Mouse (Mus musculus): ENCODE results near the gene H2-DMb1.

Gene H2-DMb1

DNA sequence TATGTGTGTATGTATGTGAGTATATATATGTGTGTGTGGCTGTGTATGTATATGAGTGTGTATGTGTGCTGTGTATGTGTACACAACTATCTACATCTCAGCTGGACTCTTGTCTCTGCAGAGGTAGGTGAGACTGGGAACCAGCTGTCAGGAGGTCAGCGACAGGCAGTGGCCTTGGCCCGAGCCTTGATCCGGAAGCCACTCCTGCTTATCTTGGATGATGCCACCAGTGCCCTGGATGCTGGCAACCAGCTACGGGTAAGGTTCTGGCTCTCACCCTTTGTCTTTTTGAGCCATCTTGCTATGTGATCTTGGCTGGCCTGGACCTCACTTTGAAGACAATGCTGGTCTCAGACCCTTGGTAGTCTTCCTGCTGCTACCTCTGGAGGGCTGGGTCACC, 41.9 kb downstream of the H2-DMb1 start:
- no peak for DNase-seq (ENCODE audit: low read depth, low spot score)

DNA sequence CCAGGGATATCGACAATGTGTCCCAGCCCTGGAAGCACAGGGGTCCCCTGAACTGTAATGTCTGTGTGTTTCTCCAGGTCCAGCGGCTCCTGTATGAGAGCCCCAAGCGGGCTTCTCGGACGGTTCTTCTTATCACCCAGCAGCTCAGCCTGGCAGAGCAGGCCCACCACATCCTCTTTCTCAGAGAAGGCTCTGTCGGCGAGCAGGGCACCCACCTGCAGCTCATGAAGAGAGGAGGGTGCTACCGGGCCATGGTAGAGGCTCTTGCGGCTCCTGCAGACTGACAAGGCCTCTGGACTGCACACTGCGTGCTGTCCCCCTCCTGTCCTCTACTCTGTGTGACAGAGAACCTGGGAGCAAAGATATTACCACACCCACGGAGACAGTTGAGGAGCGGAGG, 43.6 kb downstream of the H2-DMb1 start:
- no peak for DNase-seq (ENCODE audit: low read depth, low spot score)

DNA sequence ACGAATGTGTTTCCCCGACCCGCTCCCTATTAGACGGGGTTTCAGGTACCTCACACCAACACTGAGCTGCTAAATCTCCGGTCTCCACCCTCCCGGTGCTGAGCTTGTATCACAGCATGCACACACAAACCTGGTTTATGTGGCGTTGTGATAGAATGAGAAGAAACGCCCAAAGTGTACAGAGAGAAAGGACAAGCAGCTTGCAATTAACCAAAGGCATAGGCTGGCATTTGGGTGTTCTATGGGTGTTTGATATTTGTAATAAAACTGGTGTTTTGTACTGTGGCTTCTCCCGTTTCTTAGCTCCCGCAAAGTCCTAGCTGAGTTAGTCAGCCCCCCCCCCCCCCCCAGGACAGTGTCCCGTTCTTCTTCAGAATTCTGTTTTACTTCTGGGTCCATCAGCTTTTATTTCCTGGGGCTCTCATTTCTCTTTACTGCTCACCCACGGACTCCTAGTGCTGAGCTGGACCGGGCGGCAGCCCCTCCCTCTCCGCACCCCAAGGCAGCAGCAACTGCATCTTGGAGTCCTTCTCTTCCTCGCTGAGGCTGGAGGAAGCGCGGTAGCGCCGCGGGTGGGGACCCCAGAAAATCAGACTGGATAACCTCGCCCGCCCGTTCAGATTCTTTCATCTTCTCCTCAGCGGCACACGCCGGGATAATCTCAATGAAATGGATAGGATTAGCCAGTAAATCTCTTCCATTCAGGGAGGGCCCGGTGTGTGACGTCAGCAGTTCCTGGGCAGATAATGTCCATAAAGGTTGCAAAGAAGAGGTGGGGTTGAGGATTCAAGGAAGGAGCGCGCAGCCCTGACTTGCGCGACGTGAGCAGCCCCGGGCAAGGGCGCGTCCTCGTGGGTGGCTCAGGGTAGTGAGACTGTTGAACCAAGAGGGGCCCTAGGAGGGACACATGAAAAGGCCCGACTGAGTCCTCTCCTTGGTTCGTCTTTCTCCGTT, 44.3 kb downstream of the H2-DMb1 start, which contains the start of gene Psmb8:
Psmb8 (plus strand) TSS at position 781 of the 954 bp plus-strand sequence.
- peak; percentile 73 for DNase-seq (ENCODE audit: low read depth, low spot score)

DNA sequence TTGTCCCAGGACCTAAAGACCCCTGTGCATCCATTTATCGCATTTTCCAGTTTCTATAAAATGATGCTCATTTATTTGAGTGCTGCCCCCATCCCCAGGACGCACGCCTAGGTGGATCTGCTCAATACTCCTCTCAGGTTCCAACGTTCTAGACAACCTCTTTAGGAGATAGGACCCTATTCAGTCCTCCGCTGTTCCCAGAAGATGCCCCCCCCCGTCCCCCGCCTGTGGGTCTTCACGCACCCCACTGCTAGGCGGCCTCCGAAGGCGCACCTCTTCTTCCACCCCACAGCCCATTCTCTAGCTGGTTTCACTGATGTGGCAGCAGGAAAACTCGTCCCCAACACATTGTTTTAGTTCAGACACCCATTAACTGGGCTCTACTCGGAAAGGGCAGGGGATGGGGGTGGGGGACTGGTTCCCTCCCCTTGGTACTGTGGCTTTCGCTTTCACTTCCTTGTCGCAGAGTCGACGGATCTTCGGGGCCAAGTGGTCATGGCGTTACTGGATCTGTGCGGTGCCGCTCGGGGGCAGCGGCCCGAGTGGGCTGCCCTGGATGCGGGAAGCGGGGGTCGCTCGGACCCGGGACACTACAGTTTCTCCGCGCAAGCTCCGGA, 45.1 kb downstream of the H2-DMb1 start:
- DNase-seq (ENCODE audit: low read depth, low spot score), result no peak

DNA sequence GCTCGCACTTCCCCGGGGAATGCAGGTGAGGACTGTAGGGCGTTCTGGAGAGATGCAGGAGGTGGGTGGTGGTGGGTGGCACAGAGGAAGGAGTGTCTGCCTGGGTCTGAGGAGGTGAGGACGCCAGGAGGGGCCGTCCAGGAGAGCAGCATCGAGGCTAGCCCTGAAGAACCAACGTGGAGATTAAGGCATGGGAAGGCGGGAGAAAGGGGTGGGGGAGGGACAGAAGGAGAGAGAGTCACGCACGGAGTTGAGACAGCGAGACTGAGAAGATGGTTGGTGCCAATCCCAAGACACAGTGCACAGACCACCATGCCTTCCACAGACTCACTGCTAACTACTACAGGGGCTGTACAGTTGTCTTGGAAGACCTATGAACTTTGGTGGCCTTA, 45.6 kb downstream of the H2-DMb1 start:
- no peak for DNase-seq (ENCODE audit: low read depth, low spot score)

DNA sequence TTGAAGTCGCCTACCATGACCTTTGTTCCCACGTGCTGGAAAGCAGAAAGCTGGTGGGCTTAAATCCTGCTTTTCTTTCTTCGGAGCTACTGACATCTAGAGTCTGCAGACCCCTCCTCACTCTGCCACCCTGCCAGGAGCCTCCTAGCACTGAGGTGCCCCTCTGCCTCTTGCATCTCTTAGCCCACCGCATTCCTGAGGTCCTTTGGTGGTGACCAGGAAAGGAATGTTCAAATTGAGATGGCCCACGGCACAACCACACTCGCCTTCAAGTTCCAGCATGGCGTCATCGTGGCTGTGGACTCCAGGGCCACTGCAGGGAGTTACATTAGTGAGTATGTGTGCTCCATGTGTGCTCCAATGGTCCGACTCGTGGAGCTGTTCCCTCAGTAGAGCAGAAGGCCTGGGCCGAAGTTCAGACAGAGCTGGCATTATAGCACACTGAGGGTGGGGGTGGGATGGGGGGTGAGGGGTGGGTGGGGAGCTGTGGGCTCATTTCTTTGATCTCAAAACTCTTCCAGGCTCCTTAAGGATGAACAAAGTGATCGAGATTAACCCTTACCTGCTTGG, 46.3 kb downstream of the H2-DMb1 start:
- no peak for DNase-seq (ENCODE audit: low read depth, low spot score)

DNA sequence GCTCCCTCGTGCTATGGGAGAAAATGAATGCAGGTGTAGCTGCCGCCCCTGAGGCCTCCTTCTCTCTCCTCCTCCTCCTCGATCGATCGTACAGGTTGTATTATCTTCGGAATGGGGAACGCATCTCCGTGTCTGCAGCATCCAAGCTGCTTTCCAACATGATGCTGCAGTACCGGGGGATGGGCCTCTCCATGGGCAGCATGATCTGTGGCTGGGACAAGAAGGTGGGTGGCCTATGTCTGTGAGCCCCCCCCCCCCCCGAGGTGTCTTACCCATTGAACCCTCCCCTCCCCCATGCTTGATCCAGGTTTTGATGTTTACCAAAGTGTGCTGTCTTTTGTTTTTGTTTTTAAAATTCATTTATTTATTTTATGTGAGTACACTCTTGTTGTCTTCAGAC, 47.2 kb downstream of the H2-DMb1 start:
- DNase-seq (ENCODE audit: low read depth, low spot score), result no peak

DNA sequence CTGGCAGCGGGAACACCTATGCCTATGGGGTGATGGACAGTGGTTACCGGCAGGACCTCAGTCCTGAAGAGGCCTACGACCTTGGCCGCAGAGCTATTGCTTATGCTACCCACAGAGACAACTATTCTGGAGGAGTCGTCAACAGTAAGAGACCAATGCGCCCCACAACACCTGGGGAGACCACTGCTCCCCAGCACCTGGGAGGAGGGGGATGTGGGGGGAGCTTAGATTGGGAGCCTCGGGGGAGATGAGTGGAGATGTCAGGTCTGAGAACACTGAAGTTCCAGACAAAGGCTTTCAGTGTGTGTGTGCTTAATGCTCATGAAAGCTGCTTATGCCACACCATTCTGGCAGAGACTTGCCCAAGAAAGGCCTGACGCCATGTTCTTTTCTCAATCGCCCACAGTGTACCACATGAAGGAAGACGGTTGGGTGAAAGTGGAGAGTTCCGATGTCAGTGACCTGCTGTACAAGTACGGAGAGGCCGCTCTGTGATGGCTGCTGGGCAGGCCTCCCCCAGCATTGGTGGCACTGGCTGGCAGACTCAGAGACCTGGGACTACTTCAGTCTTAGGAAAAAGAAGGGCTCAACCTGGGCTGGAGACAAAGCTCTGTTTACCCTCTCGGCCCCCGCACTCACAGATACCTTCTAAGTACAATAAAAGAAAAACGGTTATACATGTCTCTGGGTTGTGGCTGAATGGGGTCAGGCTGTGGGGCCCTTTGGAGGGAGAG, 48.1 kb downstream of the H2-DMb1 start:
- DNase-seq (ENCODE audit: low read depth, low spot score), result no peak

DNA sequence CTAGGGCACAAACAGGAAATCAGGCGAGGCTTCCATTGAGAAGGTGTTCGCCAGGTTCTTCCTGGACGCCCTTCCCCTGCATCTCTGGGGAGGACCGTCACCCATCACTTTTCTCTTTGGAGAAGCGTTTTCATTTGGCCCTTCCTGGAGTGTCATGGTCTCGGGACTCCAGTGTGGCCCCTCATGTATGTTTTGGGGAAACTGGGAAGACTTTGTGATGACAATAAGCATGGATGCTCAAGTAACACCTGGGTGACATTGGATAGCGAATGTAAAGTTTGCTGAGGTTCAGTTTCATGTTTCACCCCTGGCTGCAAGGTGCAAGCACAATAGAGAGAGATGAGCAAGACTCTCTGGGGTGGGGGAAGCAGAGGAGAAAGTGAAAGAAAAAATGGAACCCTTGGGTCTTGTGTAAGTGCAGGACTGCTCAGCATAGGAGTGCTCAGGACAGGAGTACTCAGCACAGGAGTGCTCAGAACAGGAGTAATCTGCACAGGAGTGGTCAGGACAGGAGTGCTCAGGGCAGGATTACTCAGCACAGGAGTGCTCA, 48.7 kb downstream of the H2-DMb1 start:
- no peak for DNase-seq (ENCODE audit: low read depth, low spot score)

DNA sequence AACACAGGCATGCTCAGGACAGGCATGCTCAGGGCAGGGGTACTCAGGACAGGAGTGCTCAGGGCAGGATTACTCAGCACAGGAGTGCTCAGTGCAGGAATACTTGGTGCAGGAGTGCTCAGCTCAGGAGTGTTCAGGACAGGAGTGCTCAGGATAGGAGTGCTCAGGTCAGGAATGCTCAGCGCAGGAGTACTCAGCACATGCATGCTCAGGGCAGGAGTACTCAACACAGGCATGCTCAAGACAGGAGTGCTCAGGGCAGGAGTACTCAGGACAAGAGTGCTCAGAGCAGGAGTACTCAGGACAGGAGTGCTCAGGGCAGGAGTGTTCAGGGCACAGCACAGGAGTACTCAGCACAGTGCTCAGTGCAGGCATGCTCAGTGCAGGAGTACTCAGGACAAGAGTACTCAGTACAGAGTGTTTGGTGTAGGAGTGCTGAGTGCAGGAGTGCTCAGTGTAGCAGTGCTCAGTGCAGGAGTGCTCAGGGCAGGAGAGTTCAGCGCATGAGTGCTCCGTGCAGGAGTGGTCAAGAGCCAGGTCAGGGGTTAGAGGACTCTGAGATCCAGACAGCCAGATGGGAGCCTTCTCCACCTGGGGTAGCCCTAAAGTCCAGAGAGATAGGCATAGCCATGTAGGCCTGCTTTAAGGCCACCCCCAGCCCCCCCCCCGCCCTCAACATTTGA, 50.0 kb downstream of the H2-DMb1 start:
- DNase-seq (ENCODE audit: low read depth, low spot score), result no peak

DNA sequence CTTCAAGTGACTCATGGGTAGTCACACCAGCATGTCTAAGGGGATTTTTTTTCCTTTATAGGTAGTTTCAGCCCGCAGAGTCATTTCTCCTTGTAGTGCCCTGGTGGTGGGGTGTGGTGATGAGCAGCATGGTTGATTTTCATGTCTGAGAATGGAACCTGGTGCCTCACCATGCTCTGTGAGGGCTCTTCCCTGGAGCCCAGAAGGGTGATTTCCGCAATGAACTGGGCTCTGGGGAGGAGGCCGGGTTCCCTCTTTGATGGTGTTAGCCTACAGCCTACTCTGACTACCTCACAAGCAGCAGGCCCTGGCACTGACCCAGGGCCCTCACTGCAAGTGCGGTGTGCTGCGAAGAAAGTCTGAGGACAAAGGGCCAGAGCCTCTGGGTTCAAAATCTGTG, 50.6 kb downstream of the H2-DMb1 start, which contains the start of gene Tap2:
Tap2 (plus strand) TSS at position 84 of the 400 bp plus-strand sequence.
- no peak for DNase-seq (ENCODE audit: low read depth, low spot score)

DNA sequence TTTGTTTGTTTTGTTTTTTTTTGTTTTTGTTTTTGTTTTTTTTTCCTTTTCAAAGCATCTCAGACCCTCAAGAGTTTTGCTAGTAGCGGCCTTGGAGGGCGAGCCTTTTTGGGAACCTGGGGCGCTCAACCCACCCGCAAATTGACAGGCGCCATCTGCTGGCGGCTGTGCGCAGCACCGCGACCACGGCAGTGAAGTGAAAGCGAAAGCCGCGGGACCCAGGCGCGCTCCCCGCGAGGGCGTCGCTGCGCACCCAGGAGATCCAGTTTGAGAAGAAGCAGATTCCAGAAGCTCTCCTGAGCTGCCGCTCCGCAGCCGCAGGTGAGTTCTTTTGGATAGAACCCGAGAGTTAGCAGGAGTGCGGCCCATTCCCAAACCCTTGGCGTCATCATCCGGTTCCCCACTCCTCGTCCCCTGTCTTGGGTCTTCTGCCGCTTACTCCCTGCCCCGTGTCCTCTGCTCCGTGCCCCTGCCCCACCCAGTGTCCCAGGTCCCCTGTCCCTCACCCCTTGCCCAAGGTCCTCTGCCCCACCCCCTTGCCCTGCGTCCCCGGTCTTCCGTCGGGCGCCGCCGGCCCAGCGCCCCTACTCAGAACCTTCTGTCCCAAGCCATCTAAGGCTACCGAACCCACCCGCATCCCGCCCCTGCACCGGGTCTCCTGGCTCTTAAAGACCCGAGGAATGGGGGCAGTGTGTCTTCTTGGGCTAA, 51.6 kb downstream of the H2-DMb1 start:
- peak; percentile 72 for DNase-seq (ENCODE audit: low read depth, low spot score)

DNA sequence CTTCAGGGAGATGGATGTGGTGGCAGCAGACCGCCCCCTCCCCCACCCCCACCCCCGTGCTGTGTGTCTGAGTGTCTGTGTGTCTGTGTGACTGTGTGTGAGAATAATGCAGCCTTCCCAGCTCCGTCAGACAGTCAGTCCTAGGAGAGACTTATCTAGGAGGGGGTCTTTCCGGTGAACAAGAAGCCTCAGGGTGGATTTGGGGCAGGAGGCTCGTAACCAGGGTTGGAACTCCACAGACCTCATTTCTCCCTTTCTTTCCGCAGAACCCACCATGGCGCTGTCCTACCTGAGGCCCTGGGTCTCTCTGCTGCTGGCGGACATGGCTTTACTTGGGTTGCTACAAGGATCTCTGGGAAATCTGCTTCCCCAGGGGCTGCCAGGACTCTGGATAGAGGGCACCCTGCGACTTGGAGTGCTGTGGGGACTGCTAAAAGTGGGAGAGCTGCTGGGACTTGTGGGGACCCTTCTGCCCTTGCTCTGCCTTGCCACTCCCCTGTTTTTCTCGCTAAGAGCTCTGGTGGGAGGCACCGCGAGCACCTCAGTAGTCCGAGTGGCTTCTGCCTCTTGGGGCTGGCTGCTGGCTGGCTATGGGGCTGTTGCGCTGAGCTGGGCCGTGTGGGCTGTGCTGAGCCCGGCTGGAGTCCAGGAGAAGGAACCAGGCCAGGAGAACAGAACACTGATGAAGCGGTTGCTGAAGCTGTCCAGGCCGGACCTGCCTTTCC, 52.3 kb downstream of the H2-DMb1 start:
- no peak for DNase-seq (ENCODE audit: low read depth, low spot score)

DNA sequence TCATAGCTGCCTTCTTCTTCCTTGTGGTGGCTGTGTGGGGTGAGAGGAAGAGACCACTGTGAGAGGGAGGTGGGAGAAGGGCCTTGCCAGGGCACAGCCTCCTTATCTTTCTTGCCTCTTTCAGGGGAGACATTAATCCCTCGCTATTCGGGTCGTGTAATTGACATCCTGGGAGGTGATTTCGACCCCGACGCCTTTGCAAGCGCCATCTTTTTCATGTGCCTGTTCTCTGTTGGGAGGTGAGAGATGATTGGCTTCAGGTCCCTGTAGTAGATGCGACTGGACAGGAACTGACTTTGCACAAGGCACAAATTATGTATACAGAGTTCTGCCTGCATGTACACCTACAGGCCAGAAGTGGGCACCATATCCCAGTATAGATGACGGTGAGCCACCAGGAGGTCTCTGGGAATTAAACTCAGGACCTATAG, 52.9 kb downstream of the H2-DMb1 start:
- no peak for DNase-seq (ENCODE audit: low read depth, low spot score)

DNA sequence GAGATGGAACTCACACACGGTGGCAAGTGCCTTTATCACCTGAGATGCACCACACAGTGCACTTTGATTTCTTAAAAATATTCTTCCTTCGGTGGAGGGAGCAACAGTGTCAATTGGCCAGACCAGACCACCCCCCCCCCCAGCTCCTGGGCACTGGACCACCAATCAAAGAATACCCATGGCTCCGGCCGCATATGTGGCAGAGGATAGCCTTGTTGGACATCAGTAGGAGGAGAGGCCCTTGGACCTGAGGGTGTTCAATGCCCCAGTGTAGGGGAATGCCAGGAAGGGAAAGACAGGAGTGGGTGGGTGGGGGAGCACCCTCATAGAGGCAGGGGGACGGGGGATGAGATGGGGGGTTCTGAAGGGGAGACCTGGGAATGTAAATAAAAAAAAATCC, 53.9 kb downstream of the H2-DMb1 start:
- no peak for DNase-seq (ENCODE audit: low read depth, low spot score)

DNA sequence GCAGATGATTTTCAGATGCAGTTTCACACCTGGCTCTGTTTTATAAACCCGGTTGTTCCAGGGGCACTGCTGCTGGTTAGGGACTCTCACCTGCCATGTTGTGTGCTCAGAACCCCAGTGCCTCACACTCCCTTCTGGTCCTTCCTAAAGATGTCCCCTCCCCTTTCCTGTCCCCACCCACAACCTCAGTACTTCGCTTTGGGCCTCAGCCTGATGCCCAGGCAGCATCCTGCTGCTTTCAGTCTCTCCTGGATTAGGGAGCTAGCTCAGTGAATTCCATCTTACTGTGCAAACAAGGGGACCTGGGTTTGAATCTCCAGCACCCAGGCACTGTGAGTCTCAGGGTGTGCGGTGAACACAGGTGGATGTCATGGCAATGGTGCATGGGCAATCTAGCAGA, 54.6 kb downstream of the H2-DMb1 start:
- no peak for DNase-seq (ENCODE audit: low read depth, low spot score)

DNA sequence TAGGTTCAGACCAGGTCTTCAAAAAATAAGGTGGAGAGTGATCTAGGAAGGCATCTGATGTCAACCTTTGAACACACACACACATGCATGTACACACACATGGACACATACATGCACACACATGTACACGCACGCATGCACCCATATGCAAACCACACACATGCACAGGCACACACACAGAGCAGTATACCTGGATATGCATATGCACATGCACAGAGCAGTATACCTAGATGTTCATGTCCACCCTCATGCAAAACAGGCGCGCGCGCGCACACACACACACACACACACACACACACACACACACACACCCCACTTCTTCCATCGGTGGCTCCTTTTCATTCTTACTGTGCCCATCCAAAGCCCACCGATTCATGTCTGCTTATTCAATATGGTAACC, 55.0 kb downstream of the H2-DMb1 start:
- no peak for DNase-seq (ENCODE audit: low read depth, low spot score)

DNA sequence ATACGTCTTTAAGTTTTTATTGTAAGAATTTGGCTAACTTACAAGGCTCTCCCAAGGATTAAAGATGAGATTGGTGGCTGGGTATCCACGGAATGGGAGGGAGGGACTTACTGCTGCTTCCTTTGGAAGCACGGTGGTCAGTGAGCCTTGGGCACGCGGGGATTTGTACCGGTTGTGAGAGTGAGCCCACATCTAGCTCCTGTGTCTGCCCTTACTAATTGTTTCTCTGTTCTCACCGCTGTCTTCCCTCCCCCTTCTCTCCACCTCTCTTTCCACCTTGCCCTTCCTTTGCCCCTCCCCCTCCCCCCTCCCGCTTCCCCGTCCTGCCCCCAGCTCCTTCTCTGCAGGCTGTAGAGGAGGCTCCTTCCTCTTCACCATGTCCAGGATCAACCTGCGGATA, 55.5 kb downstream of the H2-DMb1 start:
- no peak for DNase-seq (ENCODE audit: low read depth, low spot score)

DNA sequence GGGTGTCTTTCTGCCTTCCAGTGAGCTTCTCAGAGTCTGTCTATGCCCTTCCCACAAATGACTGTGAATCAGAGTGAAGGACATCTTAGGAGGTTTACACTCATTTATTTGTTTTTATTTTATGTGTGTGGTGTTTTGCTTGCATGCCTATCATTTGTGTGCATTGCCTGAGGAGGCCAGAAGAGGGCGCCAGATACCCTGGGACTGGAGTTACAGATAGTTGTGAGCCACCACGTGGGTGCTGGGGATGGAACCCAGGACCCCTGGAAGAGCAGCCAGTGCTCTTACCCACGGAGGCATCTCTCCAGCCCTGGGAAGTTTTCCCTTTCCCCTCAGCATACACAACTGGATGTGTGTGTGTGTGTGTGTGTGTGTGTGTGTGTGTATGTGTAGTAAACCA, 56.8 kb downstream of the H2-DMb1 start:
- no peak for DNase-seq (ENCODE audit: low read depth, low spot score)
